In the genomic region with DNA sequence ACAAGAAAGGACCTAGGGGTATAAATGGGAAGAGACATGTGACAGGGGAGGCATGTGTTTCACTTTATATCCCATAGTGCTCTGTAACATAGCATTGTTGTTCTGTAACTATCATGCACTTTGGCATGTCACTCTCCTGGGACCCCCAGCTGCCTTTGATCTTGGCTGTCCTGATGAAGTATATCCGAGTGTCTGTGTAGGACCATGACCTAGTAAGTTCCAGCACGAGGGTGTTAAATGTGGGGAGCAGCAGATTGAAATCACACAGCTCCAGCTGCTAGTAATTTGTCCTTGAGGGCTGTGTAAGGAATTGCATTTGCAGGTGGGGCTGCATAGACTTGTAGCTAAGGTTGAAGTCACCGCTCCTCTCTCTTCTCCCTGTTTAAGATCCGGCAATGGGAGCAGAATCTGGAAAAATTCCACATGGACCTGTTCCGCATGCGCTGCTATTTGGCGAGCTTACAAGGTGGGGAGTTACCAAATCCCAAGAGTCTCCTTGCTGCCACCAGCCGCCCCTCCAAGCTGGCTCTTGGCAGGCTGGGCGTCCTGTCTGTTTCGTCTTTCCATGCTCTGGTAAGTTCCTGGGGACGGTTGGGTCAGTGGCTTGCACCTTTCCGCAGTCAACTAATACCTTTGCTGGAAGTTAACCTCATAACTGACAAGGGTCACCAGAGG, we compare ENCODE assay signal across 23 mouse cellular contexts.
A peak's percentile ranks its signal among the peaks of the same experiment; 100 is the strongest.
DNase-seq lines count a peak whose midpoint lies in the region; ATAC-seq and TF ChIP-seq lines count a peak whose summit lies in the region.
"Had no signal": no experiment of that assay in that cellular context is flagged by ENCODE, and none has a peak within 500 bp of the region (broad histone marks: within the 10 kb centered on the region; RNA-seq: fewer than 3 reads in every experiment).

No protein-coding gene starts in this region.

- no peak overlapping the region for H3K9ac ChIP-seq in hindbrain, postnatal 0 days (replicated peaks; ENCODE audit: low read length)
- no peak overlapping the region for H3K9ac ChIP-seq in hindbrain, embryonic 12.5 days
- H3K9ac ChIP-seq in limb, embryonic 13.5 days, result no peak overlapping the region
- no peak overlapping the region for H3K9ac ChIP-seq in liver, embryonic 11.5 days (ENCODE audit: low read depth, low read length)
- H3K9ac ChIP-seq: embryonic facial prominence, embryonic 13.5 days; hindbrain, embryonic 14.5 days had no signal

- H3K9me3 ChIP-seq in hindbrain, postnatal 0 days (ENCODE audit: low read length), result no peaks in the 10 kb centered on the region
- no peaks in the 10 kb centered on the region for H3K9me3 ChIP-seq in hindbrain, embryonic 12.5 days (replicated peaks)
- H3K9me3 ChIP-seq in embryonic facial prominence, embryonic 10.5 days, result no peaks in the 10 kb centered on the region
- H3K9me3 ChIP-seq in limb, embryonic 13.5 days, result no peaks in the 10 kb centered on the region
- H3K9me3 ChIP-seq in liver, embryonic 11.5 days (ENCODE audit: control insufficient read depth, low read length), result no peaks in the 10 kb centered on the region
- H3K9me3 ChIP-seq: embryonic facial prominence, embryonic 13.5 days; midbrain, embryonic 10.5 days had no signal

- no peaks in the 10 kb centered on the region for H3K4me1 ChIP-seq in hindbrain, postnatal 0 days (ENCODE audit: insufficient read depth, low read length)
- H3K4me1 ChIP-seq in hindbrain, embryonic 12.5 days, result no peaks in the 10 kb centered on the region; the same call in 1 of the 2 replicates
- H3K4me1 ChIP-seq in embryonic facial prominence, embryonic 10.5 days, result peaks cover 38% of the 10 kb centered on the region
- H3K4me1 ChIP-seq in limb, embryonic 13.5 days, result peaks cover 33% of the 10 kb centered on the region
- H3K4me1 ChIP-seq in liver, embryonic 11.5 days (replicated peaks; ENCODE audit: control insufficient read depth, insufficient read depth, low read length), result no peaks in the 10 kb centered on the region
- H3K4me1 ChIP-seq: midbrain, embryonic 10.5 days had no signal

- ATAC-seq in hindbrain, postnatal 0 days, result no peak
- no peak for ATAC-seq in hindbrain, embryonic 12.5 days (ENCODE audit: low FRiP score)
- ATAC-seq in limb, embryonic 13.5 days (ENCODE audit: low FRiP score, low read depth), result peak; percentile 82
- ATAC-seq in liver, embryonic 11.5 days (replicated peaks; ENCODE audit: low FRiP score), result no peak
- ATAC-seq in CD4-positive, CD25-positive, alpha-beta regulatory T cell, adult 4 months, result no peak
- ATAC-seq: activated CD4-positive, CD25-positive, alpha-beta regulatory T cell, adult 4 months; forebrain, embryonic 14.5 days; lung, postnatal 0 days had no signal

- H3K27ac ChIP-seq in hindbrain, postnatal 0 days, result no peak overlapping the region
- no peak overlapping the region for H3K27ac ChIP-seq in hindbrain, embryonic 12.5 days
- H3K27ac ChIP-seq in embryonic facial prominence, embryonic 10.5 days (replicated peaks), result no peak overlapping the region
- no peak overlapping the region; the same call in 1 of the 2 replicates for H3K27ac ChIP-seq in limb, embryonic 13.5 days
- H3K27ac ChIP-seq in liver, embryonic 11.5 days (ENCODE audit: low read depth, low read length), result no peak overlapping the region
- H3K27ac ChIP-seq: embryonic facial prominence, embryonic 13.5 days; hindbrain, embryonic 14.5 days; left cerebral cortex, adult 2 months; midbrain, embryonic 10.5 days; stomach, postnatal 0 days had no signal

- 54% methylated on average over 12 of the region's 12 CpGs for WGBS in hindbrain, postnatal 0 days
- 69% methylated on average over 12 of the region's 12 CpGs for WGBS in hindbrain, embryonic 12.5 days
- WGBS in embryonic facial prominence, embryonic 10.5 days, result 65% methylated on average over 12 of the region's 12 CpGs
- WGBS in limb, embryonic 13.5 days, result 35% methylated on average over 12 of the region's 12 CpGs
- 79% methylated on average over 12 of the region's 12 CpGs for WGBS in liver, embryonic 11.5 days

- peak; percentile 41 for DNase-seq in hindbrain, postnatal 0 days (ENCODE audit: low spot score)
- peak; percentile 21 for DNase-seq in embryo, embryonic 10.5 days (ENCODE audit: low spot score)
- peak; percentile 67 for DNase-seq in embryonic facial prominence, embryonic 10.5 days (ENCODE audit: low spot score)
- no peak for DNase-seq in liver, embryonic 11.5 days (ENCODE audit: low spot score)
- DNase-seq: adrenal gland, adult 8-10 months; cerebellum, adult 9-11 months; gastrocnemius, postnatal 36 days; kidney, adult 8-10 months; kidney, postnatal 10 days; liver; thymus, adult 2 months; thymus, postnatal 4 days had no signal

- no peaks in the 10 kb centered on the region for H3K36me3 ChIP-seq in hindbrain, postnatal 0 days (ENCODE audit: insufficient read depth, low read length)
- H3K36me3 ChIP-seq in hindbrain, embryonic 12.5 days, result no peaks in the 10 kb centered on the region
- H3K36me3 ChIP-seq in embryonic facial prominence, embryonic 10.5 days (replicated peaks), result no peaks in the 10 kb centered on the region; the same call in 1 of the 2 replicates
- H3K36me3 ChIP-seq in limb, embryonic 13.5 days, result peaks cover 44% of the 10 kb centered on the region
- H3K36me3 ChIP-seq in liver, embryonic 11.5 days (ENCODE audit: control insufficient read depth, insufficient read depth, low read length), result no peaks in the 10 kb centered on the region
- H3K36me3 ChIP-seq: midbrain, embryonic 10.5 days had no signal

- H3K4me3 ChIP-seq in hindbrain, postnatal 0 days (ENCODE audit: low read length), result no peak overlapping the region
- no peak overlapping the region for H3K4me3 ChIP-seq in hindbrain, embryonic 12.5 days
- no peak overlapping the region for H3K4me3 ChIP-seq in embryonic facial prominence, embryonic 10.5 days
- H3K4me3 ChIP-seq in limb, embryonic 13.5 days, result no peak overlapping the region
- H3K4me3 ChIP-seq in liver, embryonic 11.5 days (ENCODE audit: low read depth, low read length), result no peak overlapping the region
- H3K4me3 ChIP-seq: embryonic facial prominence, embryonic 13.5 days; left cerebral cortex, adult 2 months; midbrain, embryonic 10.5 days had no signal

- no peak for TF ChIP-seq CTCF in hindbrain, postnatal 0 days (IDR thresholded peaks at IDR 0.05; ENCODE audit: low read depth)

- no peaks in the 10 kb centered on the region for H3K27me3 ChIP-seq in hindbrain, postnatal 0 days (ENCODE audit: insufficient read depth, low read length)
- H3K27me3 ChIP-seq in hindbrain, embryonic 12.5 days, result no peaks in the 10 kb centered on the region
- no peaks in the 10 kb centered on the region for H3K27me3 ChIP-seq in embryonic facial prominence, embryonic 10.5 days (replicated peaks; ENCODE audit: low read depth, poor library complexity, severe bottlenecking)
- no peaks in the 10 kb centered on the region for H3K27me3 ChIP-seq in limb, embryonic 13.5 days
- H3K27me3 ChIP-seq in liver, embryonic 11.5 days (replicated peaks; ENCODE audit: control insufficient read depth, insufficient read depth, low read length), result no peaks in the 10 kb centered on the region
- H3K27me3 ChIP-seq: embryonic facial prominence, embryonic 13.5 days had no signal

- no peak overlapping the region for H3K4me2 ChIP-seq in hindbrain, postnatal 0 days (ENCODE audit: low read depth, low read length)
- H3K4me2 ChIP-seq in hindbrain, embryonic 12.5 days (replicated peaks), result no peak overlapping the region
- no peak overlapping the region; the same call in 1 of the 2 replicates for H3K4me2 ChIP-seq in limb, embryonic 13.5 days (replicated peaks)
- no peak overlapping the region for H3K4me2 ChIP-seq in liver, embryonic 11.5 days
- H3K4me2 ChIP-seq: embryonic facial prominence, embryonic 13.5 days; hindbrain, embryonic 14.5 days had no signal
